Mouse (Mus musculus): ENCODE measurements at regions not wholly inside any gene's neighbourhood (a gene's known extent, or its start where the extent isn't known, plus 50 kb on each side); places are given as distances from the start of the nearest gene placed in this dataset.

DNA sequence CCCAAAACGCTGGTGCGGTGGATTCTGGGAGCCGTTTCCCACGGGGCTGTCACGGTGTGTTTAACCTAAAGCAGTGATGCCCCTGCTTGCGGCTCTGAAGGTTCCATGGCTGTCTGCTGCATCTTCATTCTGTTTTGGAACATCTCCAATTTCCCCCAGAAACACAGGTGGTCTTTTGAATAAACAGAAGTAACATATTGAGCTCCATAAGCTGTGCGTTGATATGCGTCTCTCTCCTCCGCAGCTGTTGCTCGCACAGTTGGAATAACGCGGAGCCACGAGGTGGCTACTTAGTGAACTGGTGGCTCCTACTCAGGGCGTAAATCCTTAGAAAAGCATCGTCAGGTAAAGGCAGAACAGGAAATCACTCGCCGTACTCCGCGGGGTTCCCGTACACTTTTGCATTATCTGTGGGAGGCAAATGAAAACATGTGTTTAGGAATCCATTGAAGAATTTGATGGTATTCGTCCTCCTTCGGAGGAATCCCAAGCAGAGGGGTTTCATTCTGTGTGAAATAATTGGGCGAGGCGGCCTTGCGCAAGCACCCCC is 214.8 kb upstream of the Id4 start:
- no peaks in the 10 kb centered on the region for H3K27me3 ChIP-seq (replicated peaks)
- H3K27ac ChIP-seq (ENCODE audit: insufficient read depth, low read depth), result no peak overlapping the region
- no peaks in the 10 kb centered on the region for H3K36me3 ChIP-seq (replicated peaks in 1 of 2; ENCODE audit: control insufficient read depth in 1 of 2, insufficient read depth in 1 of 2, low read length in 1 of 2)
- no peak overlapping the region for H3K4me2 ChIP-seq (ENCODE audit: insufficient read depth, low read depth, poor library complexity, severe bottlenecking)
- H3K9me3 ChIP-seq (replicated peaks; ENCODE audit: low read length), result peaks cover 76% of the 10 kb centered on the region
- no peaks in the 10 kb centered on the region for H3K4me1 ChIP-seq (ENCODE audit: control insufficient read depth in 1 of 2, insufficient read depth in 2 of 2)
- TF ChIP-seq NRF1 (IDR thresholded peaks at IDR 0.05; ENCODE audit: low read depth, low read length), result no peak
- TF ChIP-seq USF1 (IDR thresholded peaks at IDR 0.05; ENCODE audit: low read depth, low read length), result no peak
- TF ChIP-seq CTCF (conservative IDR thresholded peaks at IDR 0.05 in 1 of 2, IDR thresholded peaks at IDR 0.05 in 1 of 2; ENCODE audit: low read depth in 2 of 2, low read length in 2 of 2), result no peak
- TF ChIP-seq CHD1 (IDR thresholded peaks at IDR 0.05; ENCODE audit: low read depth, low read length), result no peak
- no peak for TF ChIP-seq MXI1 (IDR thresholded peaks at IDR 0.05; ENCODE audit: low read depth, low read length)
- no peak for TF ChIP-seq CHD2 (IDR thresholded peaks at IDR 0.05; ENCODE audit: low read length)
- TF ChIP-seq BHLHE40 (IDR thresholded peaks at IDR 0.05; ENCODE audit: low read depth, low read length), result no peak
- no peak for TF ChIP-seq TBP (conservative IDR thresholded peaks at IDR 0.05; ENCODE audit: low read depth, low read length)
- no peak for TF ChIP-seq MYC (IDR thresholded peaks at IDR 0.05; ENCODE audit: low read depth, low read length)
- no peak for TF ChIP-seq ZC3H11A (IDR thresholded peaks at IDR 0.05; ENCODE audit: low read depth, low read length)
- TF ChIP-seq KAT2A (IDR thresholded peaks at IDR 0.05; ENCODE audit: insufficient replicate concordance, low read length), result no peak
- no peak for TF ChIP-seq JUN (IDR thresholded peaks at IDR 0.05; ENCODE audit: insufficient read depth, low read depth, low read length)
- no peak for DNase-seq (ENCODE audit: extremely low read depth)
- dilution Hi-C loops (cut with MboI; ENCODE audit: extremely low pct_ligation_motif_present, extremely low pct_unique_long_range_greater_than_20kb, low sequenced_read_pairs), result no loop called here
- H3K79me2 ChIP-seq (replicated peaks; ENCODE audit: control insufficient read depth, extremely low read depth, insufficient read depth, poor library complexity, severe bottlenecking), result no peaks in the 10 kb centered on the region
- no peak overlapping the region for H3K4me3 ChIP-seq (replicated peaks in 1 of 3; ENCODE audit: low read depth in 2 of 3, low read length in 2 of 3, poor library complexity in 1 of 3)
- in situ Hi-C loops (cut with MboI; ENCODE audit: low pct_ligation_motif_present, low pct_unique_long_range_greater_than_20kb, low sequenced_read_pairs), result no loop called here
- H3K9ac ChIP-seq (ENCODE audit: insufficient read depth, low read depth), result no peak overlapping the region

DNA sequence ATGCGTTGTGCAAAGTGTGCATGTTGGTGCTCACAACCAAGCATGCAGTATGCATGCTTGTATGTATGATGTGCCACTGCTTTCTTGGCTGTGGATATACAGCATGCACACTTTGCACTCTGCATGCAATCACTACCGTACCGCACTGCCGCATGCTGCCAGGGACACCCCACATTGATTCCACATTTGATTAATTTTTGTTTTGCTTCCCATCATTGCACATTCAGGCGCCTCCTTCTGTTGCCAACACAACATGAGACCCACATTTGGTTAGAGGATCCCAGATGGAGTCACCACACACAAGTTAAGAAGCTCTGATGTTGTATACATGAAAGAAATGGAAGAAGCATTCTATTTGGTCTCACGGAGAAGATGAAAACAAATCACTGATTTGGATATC is 211.2 kb upstream of the Id4 start:
- no peak overlapping the region for H3K27ac ChIP-seq (ENCODE audit: insufficient read depth, low read depth)
- no peak for DNase-seq (ENCODE audit: extremely low read depth)
- in situ Hi-C loops (cut with MboI; ENCODE audit: low pct_ligation_motif_present, low pct_unique_long_range_greater_than_20kb, low sequenced_read_pairs) (no loop called here), dilution Hi-C loops (cut with MboI; ENCODE audit: extremely low pct_ligation_motif_present, extremely low pct_unique_long_range_greater_than_20kb, low sequenced_read_pairs) (no loop called here)
- H3K9ac ChIP-seq (ENCODE audit: insufficient read depth, low read depth), result no peak overlapping the region
- no peaks in the 10 kb centered on the region for H3K79me2 ChIP-seq (replicated peaks; ENCODE audit: control insufficient read depth, extremely low read depth, insufficient read depth, poor library complexity, severe bottlenecking)
- peaks cover 69% of the 10 kb centered on the region for H3K9me3 ChIP-seq (replicated peaks; ENCODE audit: low read length)
- no peaks in the 10 kb centered on the region for H3K27me3 ChIP-seq (replicated peaks)
- H3K4me3 ChIP-seq (replicated peaks in 1 of 3; ENCODE audit: low read depth in 2 of 3, low read length in 2 of 3, poor library complexity in 1 of 3), result no peak overlapping the region
- H3K36me3 ChIP-seq (replicated peaks in 1 of 2; ENCODE audit: control insufficient read depth in 1 of 2, insufficient read depth in 1 of 2, low read length in 1 of 2), result no peaks in the 10 kb centered on the region
- no peak overlapping the region for H3K4me2 ChIP-seq (ENCODE audit: insufficient read depth, low read depth, poor library complexity, severe bottlenecking)
- no peak for TF ChIP-seq CHD1 (IDR thresholded peaks at IDR 0.05; ENCODE audit: low read depth, low read length)
- TF ChIP-seq CHD2 (IDR thresholded peaks at IDR 0.05; ENCODE audit: low read length), result no peak
- TF ChIP-seq ZKSCAN1 (IDR thresholded peaks at IDR 0.05; ENCODE audit: borderline replicate concordance, low read depth, low read length), result no peak
- TF ChIP-seq MYC (IDR thresholded peaks at IDR 0.05; ENCODE audit: low read depth, low read length), result no peak
- TF ChIP-seq NRF1 (IDR thresholded peaks at IDR 0.05; ENCODE audit: low read depth, low read length), result no peak
- no peak for TF ChIP-seq ELF1 (IDR thresholded peaks at IDR 0.05; ENCODE audit: low read depth, low read length)
- TF ChIP-seq MXI1 (IDR thresholded peaks at IDR 0.05; ENCODE audit: low read depth, low read length), result no peak
- no peak for TF ChIP-seq MAZ (IDR thresholded peaks at IDR 0.05; ENCODE audit: low read depth, low read length)
- TF ChIP-seq TBP (conservative IDR thresholded peaks at IDR 0.05; ENCODE audit: low read depth, low read length), result no peak
- TF ChIP-seq POLR2A (IDR thresholded peaks at IDR 0.05; ENCODE audit: low read depth, low read length), result no peak
- no peak for TF ChIP-seq MAX (IDR thresholded peaks at IDR 0.05; ENCODE audit: low read length)
- no peak for TF ChIP-seq MEF2A (IDR thresholded peaks at IDR 0.05; ENCODE audit: borderline replicate concordance, low read depth, low read length)
- TF ChIP-seq MAFK (IDR thresholded peaks at IDR 0.05; ENCODE audit: insufficient replicate concordance, low read length), result no peak
- no peak for TF ChIP-seq E2F4 (IDR thresholded peaks at IDR 0.05; ENCODE audit: insufficient replicate concordance, low read depth, low read length)
- TF ChIP-seq HCFC1 (IDR thresholded peaks at IDR 0.05; ENCODE audit: low read depth, low read length), result no peak
- H3K4me1 ChIP-seq (ENCODE audit: control insufficient read depth in 1 of 2, insufficient read depth in 2 of 2), result no peaks in the 10 kb centered on the region
